Mouse (Mus musculus) liver, embryonic 11.5 days (tissue): ENCODE results near the gene Scarb2. TPM values are rescaled to one million over a fixed set of nuclear protein-coding genes. Genes with fewer than 3 reads are reported as not detected.

ENCODE experiments used
- ATAC-seq: fragments of 200-750 bp; cut with Nextera tagmentation; replicated peaks from 2 replicates; pipeline ENCODE4 v1.8.0; 2017; ENCODE audit warnings: moderate number of reproducible peaks, mild to moderate bottlenecking, moderate TSS enrichment, moderate library complexity; ENCODE audit not compliant: low FRiP score
- DNase-seq: peaks from one replicate; pipeline ENCODE4 v3.0.0-alpha.2; 2017; ENCODE audit warnings: low spot score
- H3K27ac ChIP-seq: fragments of 300-500 bp; sonication (generic); 2 replicates; pipeline ENCODE4 v1.5.1; 2014; ENCODE audit warnings: mild to moderate bottlenecking, low read depth, low read length, control low read depth
- H3K27me3 ChIP-seq: fragments of 300-500 bp; sonication (generic); replicated peaks from 2 replicates; pipeline ENCODE4 v1.6.1; 2014; ENCODE audit warnings: low read length, mixed read lengths; ENCODE audit not compliant: control insufficient read depth, insufficient read depth
- H3K36me3 ChIP-seq: fragments of 300-500 bp; sonication (generic); 2 replicates; pipeline ENCODE4 v1.6.1; 2014; ENCODE audit warnings: mild to moderate bottlenecking, low read length, moderate library complexity, mixed read lengths; ENCODE audit not compliant: control insufficient read depth, insufficient read depth
- H3K4me1 ChIP-seq: fragments of 300-500 bp; sonication (generic); replicated peaks from 2 replicates; pipeline ENCODE4 v1.6.1; 2014; ENCODE audit warnings: low read length, mixed read lengths; ENCODE audit not compliant: control insufficient read depth, insufficient read depth
- H3K4me2 ChIP-seq: fragments of 300-500 bp; sonication (generic); 2 replicates; pipeline ENCODE4 v1.6.1; 2014; ENCODE audit warnings: mild to moderate bottlenecking, control low read depth, moderate library complexity
- H3K4me3 ChIP-seq: fragments of 300-500 bp; sonication (generic); 2 replicates; pipeline ENCODE4 v1.5.1; 2014; ENCODE audit warnings: low read depth, low read length, control low read depth
- H3K9ac ChIP-seq: fragments of 300-500 bp; sonication (generic); 2 replicates; pipeline ENCODE4 v1.6.1; 2014; ENCODE audit warnings: low read depth, low read length, control low read depth
- H3K9me3 ChIP-seq: fragments of 300-500 bp; sonication (generic); 2 replicates; pipeline ENCODE4 v1.6.1; 2016; ENCODE audit warnings: low read length, inconsistent platforms, mixed read lengths; ENCODE audit not compliant: control insufficient read depth
- WGBS: fragments of 180-500 bp; shearing (Covaris S2); extraction: QIAGEN DNeasy Blood & Tissue Kit; methylation state at CpG from one replicate; pipeline ENCODE4 v1.1.7; 2014; 5-methylcytosine and 5-hydroxymethylcytosine counted together
- polyA plus RNA-seq: library from polyadenylated mRNA; unstranded; fragments of >200 nt; fragmentation: Nextera tagmentation; extraction: Ambion mirVana; gene quantifications from 2 replicates; pipeline ENCODE4 v1.2.1, GENCODE M21; 2014

The Scarb2 gene
- polyA plus RNA-seq, 1 experiment from 2014 or later, result 7.0 TPM

DNA sequence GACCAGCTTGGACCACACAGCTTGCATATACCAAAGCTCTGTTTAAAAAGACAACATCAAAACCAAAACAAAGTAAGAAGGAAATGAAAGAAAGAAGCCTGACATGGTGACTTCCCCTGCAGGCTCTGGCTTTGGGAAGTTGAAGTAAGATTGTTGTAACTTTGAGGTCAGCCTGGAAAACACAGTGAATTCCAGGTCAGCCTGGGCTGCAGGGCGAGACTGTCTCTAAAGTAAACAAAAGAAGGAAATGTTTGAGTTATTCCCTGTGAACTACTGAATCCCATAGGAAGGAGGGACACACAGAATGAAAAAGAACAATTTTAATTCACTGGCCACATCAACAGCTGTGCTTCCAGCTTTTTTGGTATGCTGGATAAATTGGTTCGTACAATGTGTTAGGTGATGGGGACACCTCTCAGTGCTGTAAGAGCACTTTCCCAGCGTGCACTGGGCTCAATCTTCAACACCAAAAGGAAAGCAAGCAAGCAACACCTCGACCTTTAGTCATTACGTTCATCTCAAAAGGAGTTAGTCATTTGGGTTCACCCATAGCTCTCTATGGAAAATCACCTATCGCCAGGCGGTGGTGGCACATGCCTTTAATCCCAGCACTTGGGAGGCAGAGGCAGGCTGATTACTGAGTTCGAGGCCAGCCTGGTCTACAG lies 39.4 kb downstream of the Scarb2 start:
- Histone ChIP-seq H3K4me3 (no peak overlapping the region), H3K4me1 (0 out of 2 replicates have a peak, but pooled peaks cover 4% of the 10 kb centered on the region), H3K27me3 (no peaks in the 10 kb centered on the region), H3K27ac (no peak overlapping the region), H3K36me3 (no peaks in the 10 kb centered on the region), H3K9me3 (no peaks in the 10 kb centered on the region), H3K9ac (no peak overlapping the region), H3K4me2 (no peak overlapping the region)
- WGBS, result 73% methylated on average over 8 of the region's 8 CpGs
- no peak for ATAC-seq
- DNase-seq, result no peak

GRCm38 (mm10) chr5:92465511-92465910 lies 41.1 kb downstream of the Scarb2 start:
- ATAC-seq (no peak), DNase-seq (no peak)
- WGBS, result 91% methylated on average over 5 of the region's 5 CpGs
- no peaks in the 10 kb centered on the region for H3K27me3 ChIP-seq
- no peak overlapping the region for H3K9ac ChIP-seq
- 0 out of 2 replicates have a peak, but pooled peaks cover 4% of the 10 kb centered on the region for H3K4me1 ChIP-seq
- H3K4me2 ChIP-seq, result no peak overlapping the region
- no peak overlapping the region for H3K27ac ChIP-seq
- H3K36me3 ChIP-seq, result no peaks in the 10 kb centered on the region
- H3K9me3 ChIP-seq, result no peaks in the 10 kb centered on the region
- H3K4me3 ChIP-seq, result no peak overlapping the region

GRCm38 (mm10) chr5:92461321-92461720 lies 45.3 kb downstream of the Scarb2 start:
- Histone ChIP-seq H3K27ac (no peak overlapping the region), H3K9ac (no peak overlapping the region), H3K4me2 (no peak overlapping the region), H3K4me1 (no peaks in the 10 kb centered on the region), H3K27me3 (no peaks in the 10 kb centered on the region), H3K4me3 (no peak overlapping the region), H3K9me3 (no peaks in the 10 kb centered on the region), H3K36me3 (no peaks in the 10 kb centered on the region)
- WGBS, result 37% methylated on average over 5 of the region's 5 CpGs
- ATAC-seq, result no peak
- DNase-seq, result no peak

- Histone ChIP-seq H3K27ac (peak overlapping the region; percentile 21; the same call in 1 of the 2 replicates), H3K27me3 (no peaks in the 10 kb centered on the region), H3K9me3 (no peaks in the 10 kb centered on the region), H3K4me2 (no peak overlapping the region), H3K9ac (no peak overlapping the region), H3K36me3 (peaks cover 2% of the 10 kb centered on the region; the same call in 1 of the 2 replicates), H3K4me1 (no peaks in the 10 kb centered on the region), H3K4me3 (no peak overlapping the region)
- DNase-seq (no peak), ATAC-seq (no peak)
- 58% methylated on average over 5 of the region's 5 CpGs for WGBS
These were observed 47.9 kb downstream of the Scarb2 start for GRCm38 (mm10) chr5:92458726-92459125.

DNA sequence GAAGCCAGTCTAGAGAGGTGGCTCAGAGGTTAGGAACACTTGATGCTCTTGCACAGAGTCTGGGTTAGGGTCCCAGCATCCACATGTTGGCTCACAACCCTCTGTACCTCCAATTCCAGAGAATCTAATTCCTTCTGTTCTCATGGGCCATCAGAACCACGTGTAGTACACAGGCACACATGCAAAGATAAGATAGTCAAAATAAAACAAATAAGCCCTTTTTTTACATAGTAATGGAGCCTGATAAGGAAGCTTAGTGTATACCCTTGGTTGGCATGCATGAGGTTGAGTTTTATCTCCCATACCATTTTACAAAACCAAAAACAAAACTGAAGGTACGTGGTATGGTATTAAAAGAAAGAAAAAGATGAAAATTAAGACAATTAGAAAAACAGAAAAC lies 49.2 kb downstream of the Scarb2 start:
- H3K27me3 ChIP-seq, result no peaks in the 10 kb centered on the region
- no peak overlapping the region for H3K27ac ChIP-seq
- H3K9ac ChIP-seq, result no peak overlapping the region
- H3K4me2 ChIP-seq, result no peak overlapping the region
- peaks cover 2% of the 10 kb centered on the region; the same call in 1 of the 2 replicates for H3K36me3 ChIP-seq
- ATAC-seq (peak; percentile 53; the same call in 1 of the 2 replicates), DNase-seq (no peak)
- H3K4me1 ChIP-seq, result no peaks in the 10 kb centered on the region
- no peaks in the 10 kb centered on the region for H3K9me3 ChIP-seq
- no peak overlapping the region for H3K4me3 ChIP-seq
- 48% methylated on average over 2 of the region's 2 CpGs for WGBS

DNA sequence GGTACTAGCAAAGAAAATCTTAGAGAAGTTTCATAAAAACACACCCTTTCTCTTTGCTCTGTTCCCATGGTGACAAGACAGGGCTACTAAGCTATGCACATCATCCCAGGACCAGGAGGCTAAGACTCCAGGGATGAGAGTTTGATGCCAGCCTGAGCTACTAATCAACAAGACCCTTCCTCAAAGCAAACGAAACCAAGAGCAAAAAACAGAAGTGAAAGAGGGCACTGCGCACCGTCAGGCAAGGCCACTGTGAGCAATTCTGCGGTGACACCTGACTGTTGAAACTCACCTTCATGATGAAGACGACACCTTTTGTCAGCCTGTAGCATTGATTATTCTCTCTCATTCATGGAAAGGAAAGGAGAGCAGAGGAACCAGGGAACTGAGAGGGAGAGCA lies 53.8 kb downstream of the Scarb2 start:
- no peak for ATAC-seq
- no peaks in the 10 kb centered on the region for H3K27me3 ChIP-seq
- no peak overlapping the region for H3K9ac ChIP-seq
- H3K9me3 ChIP-seq, result no peaks in the 10 kb centered on the region
- no peak overlapping the region for H3K27ac ChIP-seq
- H3K4me3 ChIP-seq, result no peak overlapping the region
- H3K4me2 ChIP-seq, result no peak overlapping the region
- no peaks in the 10 kb centered on the region for H3K4me1 ChIP-seq
- H3K36me3 ChIP-seq, result peaks cover 5% of the 10 kb centered on the region
- DNase-seq, result no peak
- WGBS, result 94% methylated on average over 5 of the region's 5 CpGs

DNA sequence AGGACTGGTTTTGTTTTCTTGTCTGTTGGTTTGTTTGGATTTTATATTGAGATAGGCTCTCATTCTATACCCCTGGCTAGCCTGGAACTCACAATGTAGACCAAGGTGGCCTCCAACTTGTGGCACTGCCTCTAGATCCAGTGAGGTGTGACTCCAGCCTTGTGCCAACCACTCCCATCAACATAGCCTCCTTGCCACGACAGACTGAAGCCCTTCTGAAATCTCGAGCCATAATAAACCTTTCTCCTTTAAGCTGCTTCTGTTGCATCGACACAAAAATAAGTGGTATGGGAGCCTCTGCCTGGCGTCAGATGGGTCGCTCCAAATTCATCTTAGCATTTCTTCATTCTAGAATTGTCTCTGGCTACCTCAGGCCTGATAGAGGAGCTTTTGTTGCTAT lies 59.9 kb downstream of the Scarb2 start:
- Histone ChIP-seq H3K4me3 (no peak overlapping the region), H3K4me1 (peaks cover 5% of the 10 kb centered on the region; the same call in 1 of the 2 replicates), H3K4me2 (no peak overlapping the region), H3K27me3 (no peaks in the 10 kb centered on the region), H3K27ac (no peak overlapping the region), H3K9me3 (no peaks in the 10 kb centered on the region), H3K9ac (no peak overlapping the region), H3K36me3 (peaks cover 12% of the 10 kb centered on the region)
- ATAC-seq (no peak), DNase-seq (no peak)
- 90% methylated on average over 5 of the region's 5 CpGs for whole genome bisulfite sequencing

DNA sequence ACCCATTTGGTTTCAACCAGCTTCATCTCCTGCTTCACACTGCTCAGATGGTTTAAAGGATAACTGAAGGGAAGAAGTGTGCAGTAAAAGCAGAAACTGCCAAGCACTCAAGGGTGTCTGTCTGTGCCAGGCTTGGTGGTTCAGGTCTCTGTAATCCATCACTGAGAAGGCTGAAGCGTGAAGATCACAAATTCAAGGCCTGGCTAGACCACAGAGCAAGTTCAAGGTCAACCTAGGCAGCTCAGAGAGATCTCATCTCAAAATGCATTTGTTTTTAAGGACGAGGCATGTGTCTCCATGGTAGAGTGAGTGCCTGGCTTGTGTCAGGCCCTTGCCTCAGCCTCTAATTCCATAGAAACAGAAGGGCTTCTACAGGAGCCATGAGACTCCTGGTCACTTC lies 61.6 kb downstream of the Scarb2 start:
- peaks cover 12% of the 10 kb centered on the region; the same call in 1 of the 2 replicates for H3K4me1 ChIP-seq
- no peak overlapping the region for H3K4me3 ChIP-seq
- H3K4me2 ChIP-seq, result no peak overlapping the region
- peaks cover 12% of the 10 kb centered on the region for H3K36me3 ChIP-seq
- no peaks in the 10 kb centered on the region for H3K9me3 ChIP-seq
- no peak overlapping the region for H3K9ac ChIP-seq
- no peak for ATAC-seq
- H3K27me3 ChIP-seq, result no peaks in the 10 kb centered on the region
- DNase-seq, result no peak
- H3K27ac ChIP-seq, result no peak overlapping the region
- 82% methylated on average over 2 of the region's 2 CpGs for WGBS

DNA sequence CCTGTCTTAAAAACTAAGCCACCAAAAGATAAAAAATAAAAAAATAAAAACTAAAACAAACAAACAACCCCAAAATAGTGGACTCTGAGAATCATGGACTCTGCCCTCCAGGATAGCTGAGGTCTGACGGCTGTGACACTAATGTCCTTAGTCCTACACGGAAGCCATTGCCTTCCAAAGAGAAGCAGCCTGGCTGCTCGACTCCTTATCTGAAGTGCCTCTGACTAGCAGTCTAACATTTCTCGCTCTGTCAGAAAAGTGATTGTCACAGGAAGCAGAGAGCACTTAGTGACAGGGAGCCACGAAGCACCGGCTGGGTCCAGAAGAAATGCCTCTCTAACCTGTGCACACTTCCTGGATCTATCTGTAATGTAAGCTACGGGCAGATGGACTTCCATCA lies 63.7 kb downstream of the Scarb2 start:
- Histone ChIP-seq H3K9ac (no peak overlapping the region), H3K27me3 (no peaks in the 10 kb centered on the region), H3K36me3 (peaks cover 9% of the 10 kb centered on the region; the same call in 1 of the 2 replicates), H3K4me2 (no peak overlapping the region), H3K4me1 (peaks cover 19% of the 10 kb centered on the region), H3K9me3 (no peaks in the 10 kb centered on the region), H3K4me3 (no peak overlapping the region), H3K27ac (no peak overlapping the region)
- no peak for DNase-seq
- ATAC-seq, result peak; percentile 49
- WGBS, result 41% methylated on average over 7 of the region's 7 CpGs
